Mouse (Mus musculus) regulatory T cell (primary cell): Measurements from ENCODE around the gene Isg20l2.

Experiments used
- in situ Hi-C: fragments of 300-600 bp; cut with MboI, MseI; formaldehyde crosslinking; loops from one replicate; pipeline ENCODE4 v1.15.1; 2025; ENCODE audit warnings: high pct_unique_total_duplicates

Gene Isg20l2

DNA sequence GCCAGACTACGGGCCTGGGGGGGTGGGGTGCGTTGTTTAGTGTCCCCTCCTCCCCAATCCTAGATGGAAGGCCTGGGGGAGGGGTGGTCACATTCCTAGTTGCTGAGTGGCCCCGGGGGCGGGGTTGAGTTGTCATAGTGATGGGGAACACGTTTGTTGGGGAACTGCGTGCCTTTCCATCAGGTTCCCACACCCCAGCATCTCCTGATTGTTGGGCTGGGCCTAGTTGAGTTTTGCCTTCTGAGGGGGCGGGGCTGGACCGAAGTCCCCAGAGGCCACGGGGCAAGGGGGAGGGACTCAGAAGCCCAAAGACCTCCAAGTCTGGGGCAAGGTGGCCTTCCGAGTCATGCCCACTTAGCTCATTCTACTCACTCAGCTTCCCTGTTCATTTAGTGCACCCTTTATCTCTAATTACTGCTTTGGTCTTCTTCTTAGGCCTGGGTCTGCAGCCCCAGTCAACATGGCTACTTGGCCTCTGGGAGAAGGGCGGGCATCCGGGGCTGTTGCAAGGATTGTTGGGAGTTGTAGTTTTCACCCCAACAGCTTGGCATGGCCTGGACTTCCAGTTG is 19.5 kb upstream of the Isg20l2 start:
- in situ Hi-C loops = no loop called here

- in situ Hi-C loops = no loop called here
Observed at GRCm38 (mm10) chr3:87913491-87913890, 16.6 kb upstream of the Isg20l2 start.

DNA sequence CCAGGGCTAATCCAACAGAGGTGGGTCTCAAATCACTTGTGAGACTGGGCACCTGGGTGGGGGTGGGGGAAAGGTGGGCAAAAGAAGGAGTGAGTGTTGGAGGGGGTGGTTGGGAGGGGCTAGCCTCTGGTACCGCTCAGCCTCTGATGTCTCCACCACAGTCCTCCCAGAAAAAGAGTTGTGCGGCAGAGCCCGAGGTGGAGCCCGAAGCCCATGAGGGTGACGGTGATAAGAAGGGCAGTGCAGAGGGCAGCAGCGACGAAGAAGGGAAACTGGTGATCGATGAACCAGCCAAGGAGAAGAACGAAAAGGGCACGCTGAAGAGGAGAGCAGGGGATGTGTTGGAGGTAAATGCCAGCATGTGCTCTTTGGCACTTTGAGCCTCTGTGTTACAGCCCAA is 16.2 kb upstream of the Isg20l2 start:
- in situ Hi-C loops = no loop called here

DNA sequence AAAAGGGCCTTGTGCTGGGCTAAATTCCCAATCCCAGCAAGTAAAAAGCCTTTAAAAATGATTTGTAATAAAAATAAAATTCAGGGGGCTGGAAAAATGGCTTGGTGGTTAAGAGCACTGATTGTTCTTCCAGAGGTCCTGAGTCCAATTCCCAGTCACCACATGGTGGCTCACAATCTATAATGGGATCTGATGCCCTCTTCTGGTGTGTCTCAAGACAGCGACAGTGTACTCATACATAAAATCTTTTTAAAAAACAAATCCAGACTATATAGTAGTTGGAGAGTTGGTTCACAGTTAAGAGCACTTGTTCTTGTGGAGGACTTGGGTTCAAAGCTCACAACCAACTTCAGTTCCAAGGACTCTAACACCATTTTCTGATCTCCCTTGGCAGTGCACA is 13.1 kb upstream of the Isg20l2 start:
- in situ Hi-C loops = no loop called here

DNA sequence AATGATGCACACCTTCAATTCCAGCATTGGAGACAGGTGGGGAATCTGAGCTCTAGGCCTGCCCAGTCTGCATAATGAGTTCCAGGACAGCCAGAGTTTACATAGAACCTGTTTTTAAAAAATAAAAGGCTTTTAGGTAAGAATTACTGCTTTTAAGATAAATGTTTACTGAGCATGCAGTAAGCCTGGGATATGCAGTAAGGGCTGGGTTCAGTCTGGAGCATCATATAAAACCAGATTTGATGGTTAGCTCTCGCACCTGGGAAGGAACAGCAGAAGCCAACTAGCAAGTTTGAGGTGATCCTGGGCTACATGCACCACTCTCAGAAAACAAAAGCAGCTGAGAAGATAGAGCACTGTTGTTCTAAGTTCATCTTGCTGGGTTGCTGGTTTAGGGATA is 11.6 kb upstream of the Isg20l2 start:
- in situ Hi-C loops = no loop called here

GRCm38 (mm10) chr3:87919336-87920108 is 10.6 kb upstream of the Isg20l2 start, which contains the start of gene Mrpl24:
TSS of gene Mrpl24 (plus strand) at chr3:87919506.
- in situ Hi-C loops = no loop called here

- in situ Hi-C loops = no loop called here
Observed at GRCm38 (mm10) chr3:87920270-87920943, 9.7 kb upstream of the Isg20l2 start.

GRCm38 (mm10) chr3:87924996-87925395 is 5.1 kb upstream of the Isg20l2 start:
- in situ Hi-C loops = no loop called here

- in situ Hi-C loops = no loop called here
Observed at GRCm38 (mm10) chr3:87927452-87927851, 2.7 kb upstream of the Isg20l2 start.

- in situ Hi-C loops = no loop called here
Observed at GRCm38 (mm10) chr3:87929341-87930077, 605 bp upstream of the Isg20l2 start.

DNA sequence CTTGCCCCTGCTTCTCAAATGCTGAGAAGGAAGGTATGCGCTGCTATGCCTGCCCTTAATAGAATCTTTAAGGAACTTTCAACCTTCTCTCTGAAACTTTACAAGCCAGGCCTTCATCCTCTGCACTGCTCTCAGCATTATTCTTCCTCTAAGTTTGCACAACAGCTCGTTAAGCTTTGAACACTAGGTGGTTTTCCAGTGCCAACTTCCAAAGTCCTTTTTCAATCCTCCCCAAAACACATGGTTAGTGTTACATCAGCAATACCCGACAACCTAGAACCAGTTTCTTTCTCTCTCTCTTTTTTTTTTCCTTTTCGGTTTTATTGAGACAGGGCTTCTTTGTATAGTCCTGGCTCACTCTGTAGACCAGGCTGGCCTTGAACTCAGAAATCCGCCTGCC is 3.9 kb downstream of the Isg20l2 start:
- in situ Hi-C loops = no loop called here

DNA sequence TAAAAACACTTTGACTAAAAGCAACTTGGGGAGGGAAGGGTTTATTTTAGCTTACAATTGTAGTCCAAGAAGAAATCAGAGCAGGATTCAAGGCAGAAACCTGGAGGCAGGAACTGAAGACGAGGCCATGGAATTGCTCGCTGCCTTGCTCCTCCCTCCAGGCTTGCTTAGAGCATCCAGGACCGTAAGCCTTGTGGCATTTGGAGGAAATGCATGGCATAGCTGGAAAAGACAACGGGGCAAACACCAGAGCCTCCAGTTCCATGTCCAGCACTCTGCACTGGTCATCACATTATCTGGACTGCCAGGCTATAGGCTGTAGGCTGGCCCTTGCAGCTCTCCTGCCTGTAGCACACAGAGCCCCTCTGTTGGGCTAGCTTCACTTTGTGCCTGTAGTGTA is 4.4 kb downstream of the Isg20l2 start:
- in situ Hi-C loops = no loop called here

DNA sequence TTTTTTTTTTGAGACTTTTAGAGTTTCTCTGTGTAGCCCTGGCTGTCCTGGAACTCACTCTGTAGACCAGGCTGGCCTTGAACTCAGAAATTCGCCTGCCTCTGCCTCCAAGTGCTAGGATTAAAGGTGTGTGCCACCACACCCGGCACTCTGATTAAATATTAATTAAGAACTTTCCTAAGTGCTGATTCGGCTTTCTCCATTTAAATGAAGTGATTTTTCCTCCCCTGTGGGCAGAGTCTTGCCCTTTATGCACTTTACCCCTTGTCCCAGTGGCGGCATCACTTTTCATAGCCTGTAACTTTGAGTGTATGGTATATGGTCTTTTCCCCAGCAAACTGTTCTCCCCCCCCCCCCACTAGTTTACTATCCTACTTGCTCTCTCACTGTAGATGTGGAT is 5.1 kb downstream of the Isg20l2 start:
- in situ Hi-C loops = no loop called here

- in situ Hi-C loops = no loop called here
Observed at GRCm38 (mm10) chr3:87935776-87936175, 5.7 kb downstream of the Isg20l2 start.

DNA sequence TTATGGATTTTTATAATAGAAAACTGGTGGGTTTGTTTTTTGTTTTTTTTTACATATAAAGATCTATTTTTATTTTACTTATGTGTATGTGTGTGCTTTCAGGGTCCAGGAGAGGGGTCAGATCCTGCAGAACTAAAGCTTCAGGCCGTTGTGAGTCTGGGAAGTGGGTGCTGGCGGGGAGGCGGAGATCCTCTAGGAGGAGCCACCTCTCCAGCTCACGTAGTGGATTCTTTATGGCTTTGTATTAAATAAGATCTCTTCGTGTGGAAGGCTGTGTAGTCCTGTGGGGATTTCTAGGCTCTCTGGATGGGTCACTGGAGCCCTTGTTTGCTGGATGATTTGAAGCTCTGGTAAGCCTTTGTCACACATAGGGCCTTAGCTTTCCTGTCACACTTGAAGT is 10.5 kb downstream of the Isg20l2 start:
- in situ Hi-C loops = no loop called here

GRCm38 (mm10) chr3:87942471-87942870 is 12.4 kb downstream of the Isg20l2 start:
- in situ Hi-C loops = no loop called here

- in situ Hi-C loops = no loop called here
Observed at GRCm38 (mm10) chr3:87943586-87943985, 13.5 kb downstream of the Isg20l2 start.

DNA sequence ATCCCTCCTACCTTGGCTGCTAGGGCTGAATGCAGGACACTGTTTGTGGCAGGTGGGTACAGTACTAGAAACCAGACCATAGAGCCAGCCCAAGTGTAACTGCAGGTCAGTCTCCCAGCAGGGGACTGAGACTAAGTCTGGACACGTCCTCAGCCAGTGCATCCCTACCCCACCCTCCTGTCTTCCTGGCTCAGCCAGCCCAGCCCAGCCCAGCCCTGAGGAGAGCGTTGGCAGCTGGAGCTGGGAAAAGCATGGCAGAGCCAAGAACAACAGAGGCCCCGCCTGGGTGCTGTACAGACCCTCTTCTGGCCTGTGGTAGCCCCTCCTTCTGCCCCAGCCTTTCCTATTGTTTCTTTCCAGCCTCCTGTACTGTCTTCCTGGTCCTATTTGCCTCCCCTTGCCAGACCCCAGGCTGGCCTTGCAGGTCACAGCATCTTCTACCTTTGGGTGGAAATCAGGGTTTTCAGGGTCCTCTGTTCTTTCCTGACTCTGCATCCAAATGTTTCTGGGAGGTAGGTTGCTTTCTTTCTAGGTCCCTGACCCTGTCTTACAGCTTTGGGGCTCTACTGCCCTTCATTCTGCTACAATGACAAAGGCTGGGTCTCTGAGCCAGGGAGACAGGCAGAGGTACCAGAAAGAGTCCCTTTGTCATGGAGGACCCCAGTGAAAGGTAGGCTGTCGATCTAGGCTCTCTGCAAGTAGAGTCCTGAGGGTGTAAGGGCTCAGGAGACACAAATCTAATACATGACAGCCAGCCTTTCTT is 14.9 kb downstream of the Isg20l2 start:
- in situ Hi-C loops = no loop called here

GRCm38 (mm10) chr3:87945781-87946540 is 15.8 kb downstream of the Isg20l2 start:
- in situ Hi-C loops = no loop called here

GRCm38 (mm10) chr3:87946541-87946860 is 16.4 kb downstream of the Isg20l2 start:
- in situ Hi-C loops = no loop called here
